27 mouse cellular contexts compared by ENCODE assay signal in the genomic region with DNA sequence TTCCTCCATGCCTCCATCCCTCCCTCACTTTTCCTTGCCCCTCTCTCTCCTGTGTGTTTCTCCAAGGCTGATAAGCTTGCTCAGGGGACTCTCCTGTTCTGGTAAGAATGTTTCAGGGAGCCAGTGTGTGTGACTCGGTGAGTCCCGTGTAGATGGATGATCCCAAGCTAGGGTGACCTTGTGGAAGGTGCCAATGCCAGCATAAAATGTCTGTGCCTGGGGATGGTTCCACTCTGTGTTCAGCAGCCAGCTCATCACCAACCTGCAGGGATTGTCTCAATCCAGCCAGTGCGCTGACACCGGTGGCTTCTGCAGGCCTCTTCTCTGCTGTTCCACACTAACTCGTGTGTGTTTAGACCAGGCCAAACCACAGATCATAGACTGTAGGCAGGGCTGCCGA. TPM values are rescaled to one million over a fixed set of nuclear protein-coding genes. Genes with fewer than 3 reads are reported as not detected.
DNase-seq lines count a peak whose midpoint lies in the region; ATAC-seq and TF ChIP-seq lines count a peak whose summit lies in the region.
"Had no signal": no experiment of that assay in that cellular context is flagged by ENCODE, and none has a peak within 500 bp of the region (broad histone marks: within the 10 kb centered on the region; RNA-seq: fewer than 3 reads in every experiment).

No protein-coding gene starts in this region.

- TF ChIP-seq POLR2A in heart, adult 2 months (IDR thresholded peaks at IDR 0.05; ENCODE audit: insufficient read depth, low read depth, low read length): no peak

- no peak overlapping the region for H3K4me3 ChIP-seq in heart, adult 2 months
- no peak overlapping the region for H3K4me3 ChIP-seq in heart, embryonic 14.5 days (ENCODE audit: control insufficient read depth in 1 of 2, insufficient read depth in 1 of 2, low read depth in 1 of 2, low read length in 2 of 2)
- H3K4me3 ChIP-seq in megakaryocyte, embryonic 14.5 days (replicated peaks): peak overlapping the region; percentile 39
- H3K4me3 ChIP-seq in liver, embryonic 15.5 days (replicated peaks): no peak overlapping the region
- H3K4me3 ChIP-seq: embryonic facial prominence, embryonic 10.5 days; embryonic facial prominence, embryonic 15.5 days; forebrain, embryonic 12.5 days; hindbrain, embryonic 13.5 days; limb, embryonic 10.5 days; limb, embryonic 15.5 days had no signal

- peaks cover 13% of the 10 kb centered on the region; the same call in 1 of the 2 replicates for H3K4me1 ChIP-seq in heart, adult 2 months (ENCODE audit: control insufficient read depth, insufficient read depth, low read length)
- peaks cover 61 to 64% of the 10 kb centered on the region in 2 experiments for H3K4me1 ChIP-seq in heart, embryonic 14.5 days (ENCODE audit: control insufficient read depth in 2 of 2, insufficient read depth in 2 of 2, low read length in 2 of 2)
- H3K4me1 ChIP-seq in megakaryocyte, embryonic 14.5 days: peaks cover 100% of the 10 kb centered on the region
- peaks cover 79% of the 10 kb centered on the region for H3K4me1 ChIP-seq in liver, embryonic 15.5 days (replicated peaks)

- no peak for ATAC-seq in heart, embryonic 14.5 days (ENCODE audit: insufficient number of reproducible peaks, insufficient read depth, low FRiP score, low read depth)
- no peak for ATAC-seq in megakaryocyte, adult 5-6 weeks (ENCODE audit: poor library complexity, severe bottlenecking)
- no peak for ATAC-seq in liver, embryonic 15.5 days (ENCODE audit: insufficient read depth)
- ATAC-seq: activated CD4-positive, CD25-positive, alpha-beta regulatory T cell, adult 4 months; intestine, embryonic 16.5 days; midbrain, embryonic 16.5 days had no signal

- intact Hi-C loops in heart, adult 2 months (cut with DNase I): no loop called here
- intact Hi-C loops in heart, postnatal 25 days (cut with DNase I): no loop called here

- WGBS in heart, adult 2 months: 64% methylated on average over 6 of the region's 6 CpGs
- WGBS in heart, embryonic 14.5 days: 63% methylated on average over 6 of the region's 6 CpGs
- WGBS in liver, embryonic 15.5 days (ENCODE audit: insufficient replicate concordance): 50% methylated on average over 6 of the region's 6 CpGs

- TF ChIP-seq EP300 in heart, adult 2 months (IDR thresholded peaks at IDR 0.05; ENCODE audit: insufficient read depth, low read depth, low read length): no peak

- H3K4me2 ChIP-seq in heart, embryonic 14.5 days (ENCODE audit: low read length): no peak overlapping the region
- H3K4me2 ChIP-seq in liver, embryonic 15.5 days: no peak overlapping the region
- H3K4me2 ChIP-seq: embryonic facial prominence, embryonic 15.5 days; forebrain, embryonic 12.5 days; hindbrain, embryonic 13.5 days; limb, embryonic 15.5 days; lung, embryonic 14.5 days; midbrain, embryonic 11.5 days had no signal

- H3K27ac ChIP-seq in heart, adult 2 months: peak overlapping the region; percentile 92
- H3K27ac ChIP-seq in heart, embryonic 14.5 days (replicated peaks in 1 of 2; ENCODE audit: control insufficient read depth in 1 of 2, insufficient read depth in 1 of 2, low read depth in 2 of 2, low read length in 2 of 2): peak overlapping the region; percentile 91 to 94
- peak overlapping the region; percentile 42; the same call in 1 of the 2 replicates for H3K27ac ChIP-seq in liver, embryonic 15.5 days (replicated peaks)
- H3K27ac ChIP-seq: embryonic facial prominence, embryonic 10.5 days; embryonic facial prominence, embryonic 15.5 days; forebrain, embryonic 12.5 days; hindbrain, embryonic 13.5 days; kidney, postnatal 0 days; limb, embryonic 10.5 days; limb, embryonic 15.5 days had no signal

- H3K79me2 ChIP-seq in heart, adult 2 months (replicated peaks; ENCODE audit: control insufficient read depth, insufficient read depth, low read length): no peaks in the 10 kb centered on the region

- H3K9me3 ChIP-seq in heart, embryonic 14.5 days (ENCODE audit: control insufficient read depth, low read length): no peaks in the 10 kb centered on the region
- no peaks in the 10 kb centered on the region for H3K9me3 ChIP-seq in megakaryocyte, embryonic 14.5 days
- no peaks in the 10 kb centered on the region for H3K9me3 ChIP-seq in liver, embryonic 15.5 days (replicated peaks)
- H3K9me3 ChIP-seq: embryonic facial prominence, embryonic 10.5 days; embryonic facial prominence, embryonic 15.5 days; forebrain, embryonic 12.5 days; hindbrain, embryonic 13.5 days; limb, embryonic 10.5 days; limb, embryonic 15.5 days had no signal

- TF ChIP-seq CTCF in heart, adult 2 months (IDR thresholded peaks at IDR 0.05): no peak

- no peak overlapping the region for H3K9ac ChIP-seq in heart, adult 2 months (ENCODE audit: low read depth, low read length)
- no peak overlapping the region for H3K9ac ChIP-seq in heart, embryonic 14.5 days (ENCODE audit: low read length)
- peak overlapping the region; percentile 12; the same call in 1 of the 2 replicates for H3K9ac ChIP-seq in liver, embryonic 15.5 days
- H3K9ac ChIP-seq: embryonic facial prominence, embryonic 15.5 days; forebrain, embryonic 12.5 days; hindbrain, embryonic 13.5 days; limb, embryonic 15.5 days; lung, embryonic 14.5 days had no signal

- H3K36me3 ChIP-seq in heart, adult 2 months (ENCODE audit: control insufficient read depth, insufficient read depth, low read length): no peaks in the 10 kb centered on the region
- peaks cover 6% of the 10 kb centered on the region; the same call in 1 of the 2 replicates for H3K36me3 ChIP-seq in heart, embryonic 14.5 days (ENCODE audit: control insufficient read depth, insufficient read depth, low read length)
- H3K36me3 ChIP-seq in megakaryocyte, embryonic 14.5 days (replicated peaks; ENCODE audit: low read length): peaks cover 54% of the 10 kb centered on the region
- H3K36me3 ChIP-seq in liver, embryonic 15.5 days (replicated peaks): peaks cover 8% of the 10 kb centered on the region; the same call in 1 of the 2 replicates
- H3K36me3 ChIP-seq: embryonic facial prominence, embryonic 10.5 days; embryonic facial prominence, embryonic 15.5 days; forebrain, embryonic 12.5 days; hindbrain, embryonic 13.5 days; limb, embryonic 10.5 days; limb, embryonic 15.5 days had no signal

- DNase-seq in heart, adult 2 months: no peak
- DNase-seq in heart, postnatal 4 days: no peak
- no peak for DNase-seq in heart, postnatal 25 days (ENCODE audit: low spot score)
- no peak for DNase-seq in layer of hippocampus, adult 8-10 months (ENCODE audit: low spot score in 2 of 2)
- DNase-seq: B cell, adult 2 months; cerebellum, postnatal 14 days; kidney, adult 8-10 months; kidney, postnatal 4 days; lung, embryonic 14.5 days; lung, postnatal 14 days; right cerebral cortex, postnatal 25 days; thymus, postnatal 14 days had no signal

- H3K27me3 ChIP-seq in heart, adult 2 months (ENCODE audit: control insufficient read depth, insufficient read depth, low read length): no peaks in the 10 kb centered on the region
- H3K27me3 ChIP-seq in heart, embryonic 14.5 days (ENCODE audit: control insufficient read depth, insufficient read depth, low read length): no peaks in the 10 kb centered on the region
- no peaks in the 10 kb centered on the region for H3K27me3 ChIP-seq in megakaryocyte, embryonic 14.5 days (replicated peaks)
- no peaks in the 10 kb centered on the region for H3K27me3 ChIP-seq in liver, embryonic 15.5 days
- H3K27me3 ChIP-seq: embryonic facial prominence, embryonic 15.5 days; forebrain, embryonic 12.5 days; hindbrain, embryonic 13.5 days; limb, embryonic 15.5 days had no signal

RNA-seq across cellular contexts. Expression of gene Slc41a3, which starts 12.0 kb away (rescaled TPM):
- total RNA-seq in heart, adult 2 months (2021): 100 to 1,000 TPM in 1 of 2 experiments, 10 to 100 TPM in 1; 91.9 to 139 TPM
- 100 and 128 TPM in 2 replicates for polyA plus RNA-seq in heart, adult 2 months (2012; rRNA removed)
- 10 to 100 TPM; 19.4 to 19.8 TPM for total RNA-seq in heart, postnatal 4 days (2021)
- polyA plus RNA-seq in heart, embryonic 14.5 days (2014; fragmentation: Nextera tagmentation; extraction: Ambion mirVana): 12.8 and 14.8 TPM in 2 replicates
- 100 to 1,000 TPM in 1 of 2 experiments, 10 to 100 TPM in 1; 51.0 to 103 TPM for total RNA-seq in heart, postnatal 25 days (2021)
- 13.2 and 31.2 TPM in 2 replicates for polyA plus RNA-seq in megakaryocyte, embryonic 14.5 days (2012; ENCODE audit: insufficient read depth, low replicate concordance)
- 11.5 and 11.6 TPM in 2 replicates for total RNA-seq in megakaryocyte, adult 5-6 weeks (2015)
- 5.8 and 7.1 TPM in 2 replicates for total RNA-seq in megakaryocyte, adult 5-6 weeks (2017)
- 41.3 and 46.3 TPM in 2 replicates for polyA plus RNA-seq in liver, embryonic 15.5 days (2015; fragmentation: Nextera tagmentation; extraction: Ambion mirVana)
- total RNA-seq in layer of hippocampus, adult 8-10 months (2022): 1 to 10 TPM; 3.3 to 6.6 (median 5.0) TPM

Comparison
In these comparisons a context has a peak if more than half of its experiments do, and no peak if none do; other contexts are left out.
1. H3K27ac ChIP-seq: peak in every context shown above with its lines; median percentile 92 in heart, embryonic 14.5 days; 92 in heart, adult 2 months; 42 in liver, embryonic 15.5 days.